Mouse (Mus musculus) embryonic stem cell, embryonic (primary cell): ENCODE measurements around the gene Abcd3.
"Not testable (repeated sequence)": the region's sequence is repeated elsewhere in the genome, so short reads cannot be mapped to it uniquely, and the experiment has no call there.

Source experiments
- CTCF ChIA-PET, 4 experiments: fragments of 300-600 bp in 2 of 4; fragments of 350-600 bp in 2 of 4; sonication (Branson Sonifier 250); formaldehyde crosslinking; loops; one replicate each; lab custom pipeline; 2022; ENCODE audit warnings: inconsistent platforms in 2 of 4; lab: Charles Lee
- POLR2A ChIA-PET, 4 experiments: fragments of 300-600 bp in 2 of 4; fragments of 350-600 bp in 2 of 4; sonication (Branson Sonifier 250); formaldehyde crosslinking; loops; one replicate each; lab custom pipeline; 2022; ENCODE audit warnings: antibody characterized with exemption in 4 of 4, inconsistent platforms in 1 of 4; lab: Charles Lee

The Abcd3 gene

GRCm38 (mm10) chr3:121825092-121825491 lies 10.0 kb upstream of the Abcd3 start:
- ChIA-PET POLR2A (no interaction called here), CTCF (no interaction called here)

- POLR2A ChIA-PET, result no interaction called here
- CTCF ChIA-PET, result no interaction called here
These were observed 9.2 kb upstream of the Abcd3 start for GRCm38 (mm10) chr3:121824319-121824718.

- POLR2A ChIA-PET, result interaction anchor here in 1 of 4 experiments (1.4 kb wide), 1 partner anchor 12 kb away, joined by 4 read pairs; no protein-coding TSS in a partner anchor
These were observed 7.5 kb upstream of the Abcd3 start for GRCm38 (mm10) chr3:121822643-121823042.

GRCm38 (mm10) chr3:121821559-121822143 lies 6.5 kb upstream of the Abcd3 start:
- CTCF ChIA-PET, result interaction anchor here in 1 of 4 experiments (0.6 kb wide), 1 partner anchor 967 kb away, joined by 3 read pairs; no protein-coding TSS in a partner anchor
- POLR2A ChIA-PET, result interaction anchor here in 1 of 4 experiments (0.7 to 1.4 kb wide), 2 partner anchors 11 to 82 kb away, joined by 3 to 4 read pairs; no protein-coding TSS in a partner anchor

More at GRCm38 (mm10) chr3:121822643-121823042, 7.5 kb upstream of the Abcd3 start:
- CTCF ChIA-PET, result no interaction called here

- CTCF ChIA-PET, result interaction anchor here in 1 of 4 experiments (0.5 kb wide), 1 partner anchor 287 kb away, joined by 9 read pairs; no protein-coding TSS in a partner anchor
- POLR2A ChIA-PET, result no interaction called here
These were observed 4.6 kb upstream of the Abcd3 start for GRCm38 (mm10) chr3:121819693-121820200.

- ChIA-PET CTCF (interaction anchor here in 1 of 4 experiments (1.1 kb wide), 1 partner anchor 41 kb away, joined by 3 read pairs; no protein-coding TSS in a partner anchor), POLR2A (no interaction called here)
These were observed 3.8 kb upstream of the Abcd3 start for GRCm38 (mm10) chr3:121818736-121819396.

- CTCF ChIA-PET, result interaction anchor here in 2 of 4 experiments (1.0 to 1.6 kb wide), 2 partner anchors 47 to 276 kb away, joined by 4 read pairs; no protein-coding TSS in a partner anchor
- POLR2A ChIA-PET, result interaction anchor here (0.5 to 7.9 kb wide), 58 partner anchors 11 to 1693 kb away, joined by 3 to 69 read pairs (median 4); partner anchors contain the start of genes Alg14 (in 1 of the 4) and F3 (in 1 of the 4)
These were observed 590 bp upstream of the Abcd3 start for GRCm38 (mm10) chr3:121815549-121816235.

- POLR2A ChIA-PET, result interaction anchor here (0.7 to 7.9 kb wide), 53 partner anchors 9 to 1694 kb away, joined by 3 to 69 read pairs (median 4); partner anchors contain the start of genes Alg14 (in 1 of the 4) and F3 (in 1 of the 4)
These were observed 663 bp downstream of the Abcd3 start for GRCm38 (mm10) chr3:121814413-121814864.

GRCm38 (mm10) chr3:121813834-121814233 lies 1.3 kb downstream of the Abcd3 start:
- ChIA-PET CTCF (no interaction called here), POLR2A (interaction anchor here in 3 of 4 experiments (1.2 to 7.9 kb wide), 18 partner anchors 11 to 1171 kb away, joined by 3 to 69 read pairs (median 6); no protein-coding TSS in a partner anchor)

More at GRCm38 (mm10) chr3:121814413-121814864, 663 bp downstream of the Abcd3 start:
- CTCF ChIA-PET, result interaction anchor here in 3 of 4 experiments (0.6 to 1.6 kb wide), 4 partner anchors 46 to 435 kb away, joined by 3 to 6 read pairs (median 4); no protein-coding TSS in a partner anchor

- CTCF ChIA-PET, result no interaction called here
- POLR2A ChIA-PET, result interaction anchor here in 1 of 4 experiments (2.3 kb wide), 1 partner anchor 12 kb away, joined by 7 read pairs; no protein-coding TSS in a partner anchor
These were observed 6.9 kb downstream of the Abcd3 start for GRCm38 (mm10) chr3:121808246-121808645.

GRCm38 (mm10) chr3:121794214-121794613 lies 20.9 kb downstream of the Abcd3 start:
- CTCF ChIA-PET, result interaction anchor here in 1 of 4 experiments (0.6 to 0.9 kb wide), 3 partner anchors 16 to 58 kb away, joined by 3 read pairs; no protein-coding TSS in a partner anchor
- POLR2A ChIA-PET, result interaction anchor here (0.6 to 5.7 kb wide), 32 partner anchors 9 to 641 kb away, joined by 3 to 69 read pairs (median 4); partner anchors contain the start of gene Abcd3 (in 4 of the 4)

- POLR2A ChIA-PET, result interaction anchor here in 3 of 4 experiments (0.6 to 5.7 kb wide), 7 partner anchors 10 to 373 kb away, joined by 3 to 69 read pairs (median 5); partner anchors contain the start of gene Abcd3 (in 1 of the 3)
These were observed 22.9 kb downstream of the Abcd3 start for GRCm38 (mm10) chr3:121792246-121792645.

GRCm38 (mm10) chr3:121790442-121790841 lies 24.7 kb downstream of the Abcd3 start:
- POLR2A ChIA-PET, result interaction anchor here in 1 of 4 experiments (1.6 kb wide), 1 partner anchor 15 kb away, joined by 4 read pairs; no protein-coding TSS in a partner anchor
- CTCF ChIA-PET, result no interaction called here

More at GRCm38 (mm10) chr3:121792246-121792645, 22.9 kb downstream of the Abcd3 start:
- CTCF ChIA-PET, result interaction anchor here in 1 of 4 experiments (1.0 kb wide), 1 partner anchor 56 kb away, joined by 3 read pairs; no protein-coding TSS in a partner anchor

GRCm38 (mm10) chr3:121789790-121790189 lies 25.3 kb downstream of the Abcd3 start:
- CTCF ChIA-PET, result no interaction called here

GRCm38 (mm10) chr3:121783020-121783419 lies 32.1 kb downstream of the Abcd3 start:
- ChIA-PET CTCF (no interaction called here), POLR2A (interaction anchor here in 2 of 4 experiments (0.6 to 2.4 kb wide), 5 partner anchors 10 to 47 kb away, joined by 3 to 5 read pairs (median 3); partner anchors contain the start of gene Abcd3 (in 1 of the 2))

More at GRCm38 (mm10) chr3:121789790-121790189, 25.3 kb downstream of the Abcd3 start:
- POLR2A ChIA-PET, result no interaction called here

GRCm38 (mm10) chr3:121777943-121778342 lies 37.2 kb downstream of the Abcd3 start:
- POLR2A ChIA-PET, result interaction anchor here in 3 of 4 experiments (0.7 to 1.5 kb wide), 9 partner anchors 9 to 241 kb away, joined by 3 to 7 read pairs (median 4); partner anchors contain the start of gene Abcd3 (in 1 of the 3)

GRCm38 (mm10) chr3:121773336-121773735 lies 41.8 kb downstream of the Abcd3 start:
- CTCF ChIA-PET, result not testable (repeated sequence)
- POLR2A ChIA-PET, result interaction anchor here in 2 of 4 experiments (0.6 kb wide), 2 partner anchors 9 to 16 kb away, joined by 3 to 4 read pairs; no protein-coding TSS in a partner anchor

More at GRCm38 (mm10) chr3:121777943-121778342, 37.2 kb downstream of the Abcd3 start:
- CTCF ChIA-PET, result interaction anchor here (0.6 to 1.9 kb wide), 17 partner anchors 9 to 688 kb away, joined by 3 to 11 read pairs (median 3); no protein-coding TSS in a partner anchor
